Mouse (Mus musculus) intestine, embryonic 14.5 days (tissue): ENCODE data around the gene Gtf3c6. TPM values are rescaled to one million over a fixed set of nuclear protein-coding genes. Genes with fewer than 3 reads are reported as not detected.

Source experiments
- ATAC-seq: fragments of 200-750 bp; cut with Nextera tagmentation; replicated peaks from 2 replicates; pipeline ENCODE4 v1.8.0; 2017; ENCODE audit warnings: low read depth, moderate number of reproducible peaks, moderate TSS enrichment, moderate library complexity; ENCODE audit not compliant: low FRiP score, low TSS enrichment
- DNase-seq: peaks from one replicate; pipeline ENCODE4 v3.0.0-alpha.2; 2018; ENCODE audit warnings: low spot score
- H3K27ac ChIP-seq: fragments of 300-500 bp; sonication (generic); 2 replicates; pipeline ENCODE4 v1.5.1; 2014; ENCODE audit warnings: low read depth, mild to moderate bottlenecking, control low read depth
- H3K27me3 ChIP-seq: fragments of 300-500 bp; sonication (generic); replicated peaks from 2 replicates; pipeline ENCODE4 v1.6.1; 2014; ENCODE audit warnings: low read length, control low read depth; ENCODE audit not compliant: control insufficient read depth, insufficient read depth
- H3K36me3 ChIP-seq: fragments of 300-500 bp; sonication (generic); 2 replicates; pipeline ENCODE4 v1.6.1; 2014; ENCODE audit warnings: low read length, control low read depth; ENCODE audit not compliant: control insufficient read depth, insufficient read depth
- H3K4me1 ChIP-seq: fragments of 300-500 bp; sonication (generic); replicated peaks from 2 replicates; pipeline ENCODE4 v1.6.1; 2014; ENCODE audit warnings: low read length, control low read depth, mixed read lengths; ENCODE audit not compliant: control insufficient read depth, insufficient read depth
- H3K4me2 ChIP-seq: fragments of 300-500 bp; sonication (generic); 2 replicates; pipeline ENCODE4 v1.6.1; 2014; ENCODE audit warnings: low read length
- H3K4me3 ChIP-seq: fragments of 300-500 bp; sonication (generic); 2 replicates; pipeline ENCODE4 v1.5.1; 2014; ENCODE audit warnings: low read depth, low read length, control low read depth, mixed read lengths
- H3K9ac ChIP-seq: fragments of 300-500 bp; sonication (generic); 2 replicates; pipeline ENCODE4 v1.6.1; 2014; ENCODE audit warnings: mild to moderate bottlenecking, low read length
- H3K9me3 ChIP-seq: fragments of 300-500 bp; sonication (generic); 2 replicates; pipeline ENCODE4 v1.6.1; 2016; ENCODE audit warnings: low read length, control low read depth; ENCODE audit not compliant: control insufficient read depth
- WGBS: fragments of 180-500 bp; shearing (Covaris S2); extraction: QIAGEN DNeasy Blood & Tissue Kit; methylation state at CpG from one replicate; pipeline ENCODE4 v1.1.7; 2014; 5-methylcytosine and 5-hydroxymethylcytosine counted together
- polyA plus RNA-seq: library from polyadenylated mRNA; unstranded; fragments of >200 nt; fragmentation: Nextera tagmentation; extraction: Ambion mirVana; gene quantifications from 2 replicates; pipeline ENCODE4 v1.2.1, GENCODE M21; 2014

The Gtf3c6 gene
- polyA plus RNA-seq, 1 experiment from 2014 or later, result 106 TPM

GRCm38 (mm10) chr10:40249625-40250024 lies 8.3 kb downstream of the Gtf3c6 start:
- Histone ChIP-seq H3K27me3 (no peaks in the 10 kb centered on the region), H3K9me3 (no peaks in the 10 kb centered on the region), H3K4me3 (no peak overlapping the region), H3K4me2 (no peak overlapping the region), H3K9ac (no peak overlapping the region), H3K36me3 (peaks cover 63% of the 10 kb centered on the region), H3K27ac (no peak overlapping the region), H3K4me1 (no peaks in the 10 kb centered on the region; the same call in 1 of the 2 replicates)
- DNase-seq (no peak), ATAC-seq (no peak)
- WGBS, result 84% methylated on average over 9 of the region's 9 CpGs

GRCm38 (mm10) chr10:40247166-40247716 lies 10.7 kb downstream of the Gtf3c6 start:
- H3K9me3 ChIP-seq, result no peaks in the 10 kb centered on the region
- peak overlapping the region; percentile 75 for H3K9ac ChIP-seq
- peak overlapping the region; percentile 88 for H3K4me3 ChIP-seq
- ATAC-seq (peak; percentile 28; the same call in 1 of the 2 replicates), DNase-seq (no peak)
- peak overlapping the region; percentile 86 for H3K4me2 ChIP-seq
- peaks cover 63% of the 10 kb centered on the region for H3K36me3 ChIP-seq
- H3K27me3 ChIP-seq, result no peaks in the 10 kb centered on the region
- peak overlapping the region; percentile 73 for H3K27ac ChIP-seq
- H3K4me1 ChIP-seq, result no peaks in the 10 kb centered on the region; the same call in 1 of the 2 replicates
- WGBS, result 31% methylated on average over 11 of the region's 11 CpGs

DNA sequence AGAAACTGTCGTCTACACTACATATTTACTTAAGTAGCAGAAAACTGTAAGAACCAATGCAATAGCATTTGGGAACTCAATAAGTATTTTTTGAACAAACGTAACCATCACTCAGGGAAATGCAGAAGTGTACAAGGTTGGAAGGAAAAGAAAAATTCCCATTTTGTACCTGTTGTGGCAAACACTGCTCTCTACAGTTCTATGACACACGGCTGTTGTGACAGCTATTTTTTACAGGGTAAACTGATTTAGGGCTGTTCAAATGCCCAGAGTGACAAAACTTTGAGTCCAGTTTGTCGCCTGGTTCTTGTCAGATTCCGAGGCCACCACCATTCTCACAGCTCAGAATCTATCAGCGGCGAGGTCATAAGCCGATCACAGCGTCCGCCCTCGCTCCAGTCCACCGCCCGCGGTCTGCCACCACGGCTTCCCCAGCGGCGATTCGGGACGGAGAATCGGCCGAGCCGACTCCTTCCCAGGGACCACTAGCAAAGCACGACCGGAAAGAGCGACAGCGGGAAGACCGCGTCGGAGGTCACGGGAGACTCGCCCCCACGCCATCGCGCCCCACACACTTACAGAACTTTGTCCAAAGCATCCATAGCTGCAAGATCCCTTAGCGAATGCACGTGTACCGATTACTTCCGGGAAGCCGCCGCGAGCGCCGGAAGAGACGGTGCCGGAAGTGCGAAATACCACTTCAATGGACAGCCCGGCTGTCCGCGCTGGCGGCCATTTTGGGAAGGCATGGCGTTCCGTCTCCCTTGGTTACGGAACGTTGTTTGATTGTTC lies 11.3 kb downstream of the Gtf3c6 start, which contains the start of gene Rpf2:
Rpf2 (minus strand) TSS at position 663 of the 792 bp plus-strand sequence.
- Histone ChIP-seq H3K27ac (peak within 1 kb of the TSS; percentile 73), H3K4me3 (peak within 1 kb of the TSS; percentile 88), H3K9me3 (no peaks in the 10 kb centered on the region), H3K9ac (peak within 1 kb of the TSS; percentile 75), H3K4me1 (no peaks in the 10 kb centered on the region; the same call in 1 of the 2 replicates), H3K4me2 (peak within 1 kb of the TSS; percentile 86), H3K36me3 (peaks cover 64% of the 10 kb centered on the region), H3K27me3 (no peaks in the 10 kb centered on the region)
- under 1% methylated on average over 54 of the region's 54 CpGs for WGBS
- peak; percentile 93 for ATAC-seq
- peak; percentile 87 for DNase-seq

DNA sequence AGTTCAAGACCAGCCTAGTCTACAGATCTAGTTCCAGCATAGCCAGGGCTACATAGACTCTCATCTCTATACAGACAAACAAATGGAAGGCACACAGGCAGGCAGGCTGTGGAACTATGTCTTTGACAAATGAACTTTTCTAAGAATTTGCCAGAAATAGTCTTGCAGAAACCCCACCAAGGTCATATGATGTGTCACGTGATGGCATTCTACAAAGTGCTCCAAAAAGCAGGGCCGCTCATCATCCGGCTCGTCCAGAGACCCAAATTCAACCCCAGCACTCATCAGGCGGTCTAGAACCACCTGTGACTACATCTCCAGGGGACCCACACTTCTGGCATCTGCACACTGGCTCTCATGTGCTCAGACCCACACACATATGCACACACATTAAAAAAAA lies 20.1 kb downstream of the Gtf3c6 start:
- no peak overlapping the region for H3K4me2 ChIP-seq
- H3K9ac ChIP-seq, result no peak overlapping the region
- no peak for ATAC-seq
- H3K27ac ChIP-seq, result no peak overlapping the region
- no peak overlapping the region for H3K4me3 ChIP-seq
- DNase-seq, result no peak
- H3K9me3 ChIP-seq, result no peaks in the 10 kb centered on the region
- H3K36me3 ChIP-seq, result peaks cover 89% of the 10 kb centered on the region
- H3K27me3 ChIP-seq, result no peaks in the 10 kb centered on the region
- no peaks in the 10 kb centered on the region for H3K4me1 ChIP-seq
- WGBS, result 96% methylated on average over 5 of the region's 5 CpGs

DNA sequence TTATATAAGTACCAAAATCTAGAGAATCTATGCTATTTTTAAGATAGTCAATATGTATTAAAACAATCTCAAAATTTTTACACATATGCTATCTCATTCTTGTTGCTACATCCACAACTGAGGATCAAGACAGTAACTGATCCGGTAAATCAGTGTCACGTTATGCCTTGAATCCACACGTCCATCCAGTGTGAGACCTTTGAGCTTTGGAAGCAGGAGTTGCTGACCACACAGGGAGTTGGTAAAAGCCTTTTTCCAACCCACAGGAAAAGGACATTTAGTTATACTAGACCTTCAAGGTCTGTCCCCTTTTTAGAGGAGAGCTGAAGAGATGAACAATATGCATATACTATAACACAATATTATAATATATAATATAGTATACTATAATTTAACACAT lies 24.7 kb downstream of the Gtf3c6 start:
- no peak overlapping the region for H3K9ac ChIP-seq
- WGBS, result 91% methylated on average over 3 of the region's 3 CpGs
- H3K4me1 ChIP-seq, result no peaks in the 10 kb centered on the region
- no peak overlapping the region for H3K4me3 ChIP-seq
- no peak for ATAC-seq
- peaks cover 91% of the 10 kb centered on the region for H3K36me3 ChIP-seq
- no peak for DNase-seq
- no peak overlapping the region for H3K4me2 ChIP-seq
- H3K27me3 ChIP-seq, result no peaks in the 10 kb centered on the region
- no peaks in the 10 kb centered on the region for H3K9me3 ChIP-seq
- no peak overlapping the region for H3K27ac ChIP-seq

GRCm38 (mm10) chr10:40232442-40232841 lies 25.5 kb downstream of the Gtf3c6 start:
- ATAC-seq (no peak), DNase-seq (no peak)
- Histone ChIP-seq H3K4me3 (no peak overlapping the region), H3K27ac (no peak overlapping the region), H3K27me3 (no peaks in the 10 kb centered on the region), H3K4me1 (no peaks in the 10 kb centered on the region), H3K9ac (no peak overlapping the region), H3K9me3 (no peaks in the 10 kb centered on the region), H3K4me2 (no peak overlapping the region), H3K36me3 (peaks cover 90% of the 10 kb centered on the region)
- WGBS, result 83% methylated on average over 7 of the region's 7 CpGs

DNA sequence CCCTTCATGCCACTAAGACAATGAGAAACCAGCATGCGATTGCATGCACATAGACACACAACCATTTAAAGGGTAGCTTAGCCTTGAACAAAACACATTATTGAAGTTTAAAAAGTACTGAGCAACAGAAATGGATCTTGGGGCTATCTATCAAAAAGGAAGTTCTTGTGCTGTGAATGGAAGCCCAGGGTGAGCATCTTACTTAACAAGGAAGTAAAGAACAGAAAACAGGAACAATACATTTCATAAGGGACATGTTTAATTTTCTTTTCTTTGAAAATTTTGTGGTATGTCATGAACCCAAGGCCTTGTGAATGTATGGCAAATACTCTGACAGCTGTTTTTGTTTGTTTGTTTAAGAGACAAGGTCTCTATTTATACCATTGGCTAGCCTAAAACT lies 28.2 kb downstream of the Gtf3c6 start:
- Histone ChIP-seq H3K4me1 (no peaks in the 10 kb centered on the region), H3K4me2 (no peak overlapping the region), H3K27me3 (no peaks in the 10 kb centered on the region), H3K4me3 (no peak overlapping the region), H3K9me3 (no peaks in the 10 kb centered on the region), H3K27ac (no peak overlapping the region), H3K36me3 (peaks cover 91% of the 10 kb centered on the region), H3K9ac (no peak overlapping the region)
- WGBS, result 87% methylated on average over 1 of the region's 1 CpGs
- DNase-seq (no peak), ATAC-seq (no peak)

- peak; percentile 49 for DNase-seq
- 68% methylated on average over 4 of the region's 4 CpGs for WGBS
Measured at GRCm38 (mm10) chr10:40227660-40228303, 30.1 kb downstream of the Gtf3c6 start.

More at GRCm38 (mm10) chr10:40227660-40228303, 30.1 kb downstream of the Gtf3c6 start:
- no peaks in the 10 kb centered on the region for H3K9me3 ChIP-seq
- ATAC-seq, result no peak
- no peak overlapping the region for H3K4me3 ChIP-seq
- no peak overlapping the region; the same call in 1 of the 2 replicates for H3K27ac ChIP-seq
- H3K9ac ChIP-seq, result no peak overlapping the region
- no peaks in the 10 kb centered on the region for H3K4me1 ChIP-seq
- no peak overlapping the region for H3K4me2 ChIP-seq
- no peaks in the 10 kb centered on the region for H3K27me3 ChIP-seq
- peaks cover 92% of the 10 kb centered on the region for H3K36me3 ChIP-seq
